Mouse (Mus musculus): ENCODE data around the gene Plxna4. TPM values are rescaled to one million over a fixed set of nuclear protein-coding genes. Genes with fewer than 3 reads are reported as not detected.
A peak's percentile ranks its signal among the peaks of the same experiment; 100 is the strongest.

Plxna4 gene
- polyA plus RNA-seq, 1 experiment from 2014 or later: 3.6 TPM

- no peak overlapping the region for H3K27ac ChIP-seq (ENCODE audit: low read depth, low read length)
- H3K27me3 ChIP-seq (ENCODE audit: control insufficient read depth, insufficient read depth, low read length): no peaks in the 10 kb centered on the region
- no peak overlapping the region for H3K4me2 ChIP-seq
- WGBS: 89% methylated on average over 3 of the region's 3 CpGs
- H3K36me3 ChIP-seq (ENCODE audit: control insufficient read depth, insufficient read depth, low read length): no peaks in the 10 kb centered on the region
- H3K9me3 ChIP-seq (ENCODE audit: control insufficient read depth, low read length): no peaks in the 10 kb centered on the region
- DNase-seq (ENCODE audit: low spot score, missing footprints) (no peak), ATAC-seq (ENCODE audit: low FRiP score) (no peak)
- no peaks in the 10 kb centered on the region for H3K4me1 ChIP-seq (ENCODE audit: control insufficient read depth, insufficient read depth, low read length)
- H3K4me3 ChIP-seq (ENCODE audit: low read depth, low read length): no peak overlapping the region
- no peak overlapping the region for H3K9ac ChIP-seq (ENCODE audit: low read length)
Measured at GRCm38 (mm10) chr6:32420610-32421009, 167.4 kb downstream of the Plxna4 start.

- ATAC-seq (ENCODE audit: low FRiP score) (no peak), DNase-seq (ENCODE audit: low spot score, missing footprints) (no peak)
- H3K27ac ChIP-seq (ENCODE audit: low read depth, low read length): no peak overlapping the region
- H3K27me3 ChIP-seq (ENCODE audit: control insufficient read depth, insufficient read depth, low read length): no peaks in the 10 kb centered on the region
- H3K4me1 ChIP-seq (ENCODE audit: control insufficient read depth, insufficient read depth, low read length): peaks cover 7% of the 10 kb centered on the region
- no peak overlapping the region for H3K9ac ChIP-seq (ENCODE audit: low read length)
- H3K36me3 ChIP-seq (ENCODE audit: control insufficient read depth, insufficient read depth, low read length): no peaks in the 10 kb centered on the region
- 94% methylated on average over 4 of the region's 4 CpGs for WGBS
- H3K4me3 ChIP-seq (ENCODE audit: low read depth, low read length): no peak overlapping the region
- no peak overlapping the region for H3K4me2 ChIP-seq
- H3K9me3 ChIP-seq (ENCODE audit: control insufficient read depth, low read length): no peaks in the 10 kb centered on the region
Measured at GRCm38 (mm10) chr6:32417351-32417750, 170.6 kb downstream of the Plxna4 start.

GRCm38 (mm10) chr6:32411325-32411724 lies 176.7 kb downstream of the Plxna4 start:
- no peak overlapping the region for H3K4me2 ChIP-seq
- no peak overlapping the region for H3K9ac ChIP-seq (ENCODE audit: low read length)
- H3K4me3 ChIP-seq (ENCODE audit: low read depth, low read length): no peak overlapping the region
- H3K27ac ChIP-seq (ENCODE audit: low read depth, low read length): no peak overlapping the region
- no peaks in the 10 kb centered on the region for H3K36me3 ChIP-seq (ENCODE audit: control insufficient read depth, insufficient read depth, low read length)
- H3K27me3 ChIP-seq (ENCODE audit: control insufficient read depth, insufficient read depth, low read length): no peaks in the 10 kb centered on the region
- ATAC-seq (ENCODE audit: low FRiP score) (no peak), DNase-seq (ENCODE audit: low spot score, missing footprints) (no peak)
- H3K9me3 ChIP-seq (ENCODE audit: control insufficient read depth, low read length): no peaks in the 10 kb centered on the region
- WGBS: 90% methylated on average over 5 of the region's 5 CpGs
- H3K4me1 ChIP-seq (ENCODE audit: control insufficient read depth, insufficient read depth, low read length): peaks cover 7% of the 10 kb centered on the region

- WGBS: 45% methylated on average over 1 of the region's 1 CpGs
- Histone ChIP-seq H3K9ac (ENCODE audit: low read length) (no peak overlapping the region), H3K4me2 (no peak overlapping the region), H3K27ac (ENCODE audit: low read depth, low read length) (no peak overlapping the region), H3K4me3 (ENCODE audit: low read depth, low read length) (no peak overlapping the region), H3K27me3 (ENCODE audit: control insufficient read depth, insufficient read depth, low read length) (no peaks in the 10 kb centered on the region), H3K36me3 (ENCODE audit: control insufficient read depth, insufficient read depth, low read length) (no peaks in the 10 kb centered on the region), H3K4me1 (ENCODE audit: control insufficient read depth, insufficient read depth, low read length) (peaks cover 7% of the 10 kb centered on the region), H3K9me3 (ENCODE audit: control insufficient read depth, low read length) (no peaks in the 10 kb centered on the region)
- no peak for DNase-seq (ENCODE audit: low spot score, missing footprints)
- no peak for ATAC-seq (ENCODE audit: low FRiP score)
Measured at GRCm38 (mm10) chr6:32409625-32410024, 178.4 kb downstream of the Plxna4 start.

- no peaks in the 10 kb centered on the region for H3K27me3 ChIP-seq (ENCODE audit: control insufficient read depth, insufficient read depth, low read length)
- no peak overlapping the region for H3K27ac ChIP-seq (ENCODE audit: low read depth, low read length)
- no peaks in the 10 kb centered on the region for H3K9me3 ChIP-seq (ENCODE audit: control insufficient read depth, low read length)
- peaks cover 3% of the 10 kb centered on the region for H3K4me1 ChIP-seq (ENCODE audit: control insufficient read depth, insufficient read depth, low read length)
- 68% methylated on average over 8 of the region's 8 CpGs for WGBS
- DNase-seq (ENCODE audit: low spot score, missing footprints) (no peak), ATAC-seq (ENCODE audit: low FRiP score) (peak; percentile 64)
- no peak overlapping the region for H3K9ac ChIP-seq (ENCODE audit: low read length)
- no peak overlapping the region for H3K4me2 ChIP-seq
- H3K4me3 ChIP-seq (ENCODE audit: low read depth, low read length): no peak overlapping the region
- H3K36me3 ChIP-seq (ENCODE audit: control insufficient read depth, insufficient read depth, low read length): no peaks in the 10 kb centered on the region
Measured at GRCm38 (mm10) chr6:32407574-32408185, 180.3 kb downstream of the Plxna4 start.

GRCm38 (mm10) chr6:32406316-32407095 lies 181.5 kb downstream of the Plxna4 start:
- Histone ChIP-seq H3K36me3 (ENCODE audit: control insufficient read depth, insufficient read depth, low read length) (no peaks in the 10 kb centered on the region), H3K27ac (ENCODE audit: low read depth, low read length) (no peak overlapping the region), H3K4me2 (no peak overlapping the region), H3K4me3 (ENCODE audit: low read depth, low read length) (no peak overlapping the region), H3K4me1 (ENCODE audit: control insufficient read depth, insufficient read depth, low read length) (no peaks in the 10 kb centered on the region), H3K9me3 (ENCODE audit: control insufficient read depth, low read length) (no peaks in the 10 kb centered on the region), H3K9ac (ENCODE audit: low read length) (no peak overlapping the region), H3K27me3 (ENCODE audit: control insufficient read depth, insufficient read depth, low read length) (no peaks in the 10 kb centered on the region)
- ATAC-seq (ENCODE audit: low FRiP score) (no peak), DNase-seq (ENCODE audit: low spot score, missing footprints) (peak; percentile 71)
- WGBS: 91% methylated on average over 20 of the region's 20 CpGs

GRCm38 (mm10) chr6:32402560-32403235 lies 185.3 kb downstream of the Plxna4 start:
- 81% methylated on average over 3 of the region's 3 CpGs for WGBS

GRCm38 (mm10) chr6:32398261-32398660 lies 189.7 kb downstream of the Plxna4 start:
- Histone ChIP-seq H3K9ac (ENCODE audit: low read length) (no peak overlapping the region), H3K9me3 (ENCODE audit: control insufficient read depth, low read length) (no peaks in the 10 kb centered on the region), H3K4me2 (no peak overlapping the region), H3K36me3 (ENCODE audit: control insufficient read depth, insufficient read depth, low read length) (no peaks in the 10 kb centered on the region), H3K27me3 (ENCODE audit: control insufficient read depth, insufficient read depth, low read length) (no peaks in the 10 kb centered on the region), H3K4me1 (ENCODE audit: control insufficient read depth, insufficient read depth, low read length) (no peaks in the 10 kb centered on the region), H3K27ac (ENCODE audit: low read depth, low read length) (no peak overlapping the region), H3K4me3 (ENCODE audit: low read depth, low read length) (no peak overlapping the region)
- DNase-seq (ENCODE audit: low spot score, missing footprints): peak; percentile 54
- no peak for ATAC-seq (ENCODE audit: low FRiP score)
- WGBS: 86% methylated on average over 3 of the region's 3 CpGs

More at GRCm38 (mm10) chr6:32402560-32403235, 185.3 kb downstream of the Plxna4 start:
- Histone ChIP-seq H3K4me2 (no peak overlapping the region), H3K9me3 (ENCODE audit: control insufficient read depth, low read length) (no peaks in the 10 kb centered on the region), H3K27ac (ENCODE audit: low read depth, low read length) (no peak overlapping the region), H3K4me1 (ENCODE audit: control insufficient read depth, insufficient read depth, low read length) (no peaks in the 10 kb centered on the region), H3K4me3 (ENCODE audit: low read depth, low read length) (no peak overlapping the region), H3K27me3 (ENCODE audit: control insufficient read depth, insufficient read depth, low read length) (no peaks in the 10 kb centered on the region), H3K36me3 (ENCODE audit: control insufficient read depth, insufficient read depth, low read length) (no peaks in the 10 kb centered on the region), H3K9ac (ENCODE audit: low read length) (no peak overlapping the region)
- ATAC-seq (ENCODE audit: low FRiP score) (no peak; the same call in 1 of the 2 replicates), DNase-seq (ENCODE audit: low spot score, missing footprints) (peak; percentile 71)

All from midbrain, embryonic 11.5 days (tissue).